Mouse (Mus musculus): ENCODE measurements around the gene Anks1.

GRCm38 (mm10) chr17:27873583-27873982 lies 35.5 kb upstream of the Anks1 start:
- no peak for TF ChIP-seq CTCF (IDR thresholded peaks at IDR 0.05; ENCODE audit: low read depth, low read length)
- TF ChIP-seq GATA1 (IDR thresholded peaks at IDR 0.05; ENCODE audit: borderline replicate concordance, low read length), result no peak
- no peak for TF ChIP-seq TAL1 (conservative IDR thresholded peaks at IDR 0.05; ENCODE audit: low read depth, low read length)
- no peak for TF ChIP-seq GATA2 (IDR thresholded peaks at IDR 0.05; ENCODE audit: borderline replicate concordance, low read depth, low read length)
